Mouse (Mus musculus) limb, embryonic 15.5 days (tissue): Measurements from ENCODE around the gene 1700014D04Rik. TPM values are rescaled to one million over a fixed set of nuclear protein-coding genes. Genes with fewer than 3 reads are reported as not detected.
A peak's percentile ranks its signal among the peaks of the same experiment; 100 is the strongest.
"Not testable (repeated sequence)": the region's sequence is repeated elsewhere in the genome, so short reads cannot be mapped to it uniquely, and the experiment has no call there.

Experiments used
- ATAC-seq: fragments of 200-750 bp; cut with Nextera tagmentation; 2 replicates; pipeline ENCODE4 v1.8.0; 2017; ENCODE audit warnings: low read depth, moderate TSS enrichment; ENCODE audit not compliant: insufficient number of reproducible peaks, low FRiP score, low TSS enrichment
- H3K27ac ChIP-seq: fragments of 300-500 bp; sonication (generic); 2 replicates; pipeline ENCODE4 v1.5.1; 2015; ENCODE audit warnings: moderate library complexity, mild to moderate bottlenecking, inconsistent platforms
- H3K27me3 ChIP-seq: fragments of 300-500 bp; sonication (generic); 2 replicates; pipeline ENCODE4 v1.6.1; 2015; ENCODE audit warnings: inconsistent platforms
- H3K36me3 ChIP-seq: fragments of 300-500 bp; sonication (generic); 2 replicates; pipeline ENCODE4 v1.6.1; 2015; ENCODE audit warnings: inconsistent platforms
- H3K4me1 ChIP-seq: fragments of 300-500 bp; sonication (generic); 2 replicates; pipeline ENCODE4 v1.6.1; 2015; ENCODE audit warnings: inconsistent platforms
- H3K4me2 ChIP-seq: fragments of 300-500 bp; sonication (generic); 2 replicates; pipeline ENCODE4 v1.6.1; 2015; ENCODE audit warnings: mild to moderate bottlenecking, inconsistent platforms
- H3K4me3 ChIP-seq: fragments of 300-500 bp; sonication (generic); 2 replicates; pipeline ENCODE4 v1.5.1; 2015; ENCODE audit warnings: mild to moderate bottlenecking, inconsistent platforms
- H3K9ac ChIP-seq: fragments of 300-500 bp; sonication (generic); 2 replicates; pipeline ENCODE4 v1.6.1; 2015; ENCODE audit warnings: inconsistent platforms
- H3K9me3 ChIP-seq: fragments of 300-500 bp; sonication (generic); 2 replicates; pipeline ENCODE4 v1.6.1; 2016; ENCODE audit warnings: inconsistent platforms
- WGBS: fragments of 180-500 bp; shearing (Covaris S2); methylation state at CpG from one replicate; pipeline ENCODE4 v1.1.7; 2015; 5-methylcytosine and 5-hydroxymethylcytosine counted together
- polyA plus RNA-seq: library from polyadenylated mRNA; unstranded; fragments of >200 nt; fragmentation: Nextera tagmentation; extraction: Ambion mirVana; gene quantifications from 2 replicates; pipeline ENCODE4 v1.2.1, GENCODE M21; 2015

1700014D04Rik gene
- not detected in 2 replicates for polyA plus RNA-seq

GRCm38 (mm10) chr13:59746711-59747110 lies at the start of gene 1700014D04Rik:
Gene 1700014D04Rik (minus strand): TSS chr13:59746752.
- no peak within 1 kb of the TSS for H3K9ac ChIP-seq
- peaks cover 6% of the 10 kb centered on the region; the same call in 1 of the 2 replicates for H3K4me1 ChIP-seq
- no peaks in the 10 kb centered on the region for H3K27me3 ChIP-seq
- H3K36me3 ChIP-seq = no peaks in the 10 kb centered on the region
- no peak within 1 kb of the TSS for H3K4me2 ChIP-seq
- H3K27ac ChIP-seq = no peak within 1 kb of the TSS
- H3K4me3 ChIP-seq = no peak within 1 kb of the TSS
- ATAC-seq = no peak
- no peaks in the 10 kb centered on the region for H3K9me3 ChIP-seq
- 81% methylated on average over 9 of the region's 9 CpGs for WGBS

- 93% methylated on average over 6 of the region's 6 CpGs for WGBS
- ATAC-seq = no peak
- Histone ChIP-seq H3K9me3 (no peaks in the 10 kb centered on the region), H3K4me1 (no peaks in the 10 kb centered on the region), H3K27ac (no peak overlapping the region), H3K4me2 (no peak overlapping the region), H3K27me3 (no peaks in the 10 kb centered on the region), H3K36me3 (peaks cover 94% of the 10 kb centered on the region), H3K9ac (no peak overlapping the region), H3K4me3 (no peak overlapping the region)
Measured at GRCm38 (mm10) chr13:59795807-59796465, 49.4 kb upstream of the 1700014D04Rik start.

GRCm38 (mm10) chr13:59794786-59795185 lies 48.2 kb upstream of the 1700014D04Rik start:
- no peak for ATAC-seq
- Histone ChIP-seq H3K4me2 (no peak overlapping the region), H3K4me3 (no peak overlapping the region), H3K9ac (no peak overlapping the region), H3K9me3 (no peaks in the 10 kb centered on the region), H3K27me3 (no peaks in the 10 kb centered on the region), H3K4me1 (no peaks in the 10 kb centered on the region), H3K36me3 (peaks cover 94% of the 10 kb centered on the region), H3K27ac (no peak overlapping the region)
- 97% methylated on average over 1 of the region's 1 CpGs for WGBS

- H3K4me3 ChIP-seq = no peak within 1 kb of the TSS
- WGBS = 91% methylated on average over 7 of the region's 7 CpGs
- no peaks in the 10 kb centered on the region for H3K27me3 ChIP-seq
- H3K4me1 ChIP-seq = no peaks in the 10 kb centered on the region
- ATAC-seq = no peak
- H3K4me2 ChIP-seq = no peak within 1 kb of the TSS
- H3K36me3 ChIP-seq = peaks cover 96% of the 10 kb centered on the region
- H3K27ac ChIP-seq = no peak within 1 kb of the TSS
- H3K9ac ChIP-seq = no peak within 1 kb of the TSS
- no peaks in the 10 kb centered on the region for H3K9me3 ChIP-seq
Measured at GRCm38 (mm10) chr13:59782145-59782544, 35.6 kb upstream of the 1700014D04Rik start, which contains the start of gene Gm49354. Gene Gm49354 (minus strand): TSS chr13:59782245.

- not testable (repeated sequence) for ATAC-seq, H3K4me2 ChIP-seq, H3K4me3 ChIP-seq, H3K9me3 ChIP-seq, H3K4me1 ChIP-seq, H3K9ac ChIP-seq, H3K27ac ChIP-seq, H3K27me3 ChIP-seq
- peaks cover 95% of the 10 kb centered on the region for H3K36me3 ChIP-seq
- 94% methylated on average over 1 of the region's 1 CpGs for WGBS
Measured at GRCm38 (mm10) chr13:59779744-59780264, 33.3 kb upstream of the 1700014D04Rik start.

GRCm38 (mm10) chr13:59779213-59779612 lies 32.7 kb upstream of the 1700014D04Rik start:
- Histone ChIP-seq H3K27ac (no peak overlapping the region), H3K4me3 (no peak overlapping the region), H3K36me3 (peaks cover 93% of the 10 kb centered on the region), H3K4me1 (no peaks in the 10 kb centered on the region), H3K27me3 (no peaks in the 10 kb centered on the region), H3K9me3 (no peaks in the 10 kb centered on the region), H3K9ac (no peak overlapping the region), H3K4me2 (no peak overlapping the region)
- 85% methylated on average over 4 of the region's 4 CpGs for WGBS
- ATAC-seq = no peak

- Histone ChIP-seq H3K9ac (no peak overlapping the region), H3K9me3 (no peaks in the 10 kb centered on the region), H3K4me1 (peaks cover 11% of the 10 kb centered on the region; the same call in 1 of the 2 replicates), H3K27ac (no peak overlapping the region), H3K4me3 (no peak overlapping the region), H3K4me2 (no peak overlapping the region), H3K27me3 (no peaks in the 10 kb centered on the region), H3K36me3 (peaks cover 79% of the 10 kb centered on the region)
- WGBS = 85% methylated on average over 3 of the region's 3 CpGs
- ATAC-seq = no peak
Measured at GRCm38 (mm10) chr13:59775168-59775567, 28.6 kb upstream of the 1700014D04Rik start.

GRCm38 (mm10) chr13:59771257-59771656 lies 24.7 kb upstream of the 1700014D04Rik start:
- 36% methylated on average over 9 of the region's 9 CpGs for WGBS
- H3K4me1 ChIP-seq = peaks cover 40% of the 10 kb centered on the region
- H3K36me3 ChIP-seq = peaks cover 43% of the 10 kb centered on the region
- no peaks in the 10 kb centered on the region for H3K9me3 ChIP-seq
- H3K9ac ChIP-seq = no peak overlapping the region
- peak overlapping the region; percentile 99 for H3K27ac ChIP-seq
- ATAC-seq = no peak
- H3K4me2 ChIP-seq = 0 out of 2 replicates have a peak overlapping the region, but pooled peaks have one; percentile 72
- H3K27me3 ChIP-seq = no peaks in the 10 kb centered on the region
- 0 out of 2 replicates have a peak overlapping the region, but pooled peaks have one; percentile 60 for H3K4me3 ChIP-seq

GRCm38 (mm10) chr13:59770847-59771246 lies 24.3 kb upstream of the 1700014D04Rik start:
- WGBS = 58% methylated on average over 9 of the region's 9 CpGs
- peak overlapping the region; percentile 60; the same call in 1 of the 2 replicates for H3K4me3 ChIP-seq
- peaks cover 39% of the 10 kb centered on the region for H3K36me3 ChIP-seq
- peaks cover 44% of the 10 kb centered on the region for H3K4me1 ChIP-seq
- ATAC-seq = no peak
- no peaks in the 10 kb centered on the region for H3K9me3 ChIP-seq
- peak overlapping the region; percentile 99 for H3K27ac ChIP-seq
- H3K4me2 ChIP-seq = peak overlapping the region; percentile 72; the same call in 1 of the 2 replicates
- H3K9ac ChIP-seq = peak overlapping the region; percentile 61; the same call in 1 of the 2 replicates
- H3K27me3 ChIP-seq = no peaks in the 10 kb centered on the region

GRCm38 (mm10) chr13:59770164-59770562 lies 23.6 kb upstream of the 1700014D04Rik start:
- peak overlapping the region; percentile 60 for H3K4me3 ChIP-seq
- under 1% methylated on average over 28 of the region's 28 CpGs for WGBS
- peaks cover 44% of the 10 kb centered on the region for H3K4me1 ChIP-seq
- H3K27me3 ChIP-seq = no peaks in the 10 kb centered on the region
- H3K27ac ChIP-seq = peak overlapping the region; percentile 99
- H3K9me3 ChIP-seq = no peaks in the 10 kb centered on the region
- peak; percentile 71 for ATAC-seq
- peaks cover 33% of the 10 kb centered on the region for H3K36me3 ChIP-seq
- peak overlapping the region; percentile 61 for H3K9ac ChIP-seq
- H3K4me2 ChIP-seq = peak overlapping the region; percentile 72

- H3K9me3 ChIP-seq = no peaks in the 10 kb centered on the region
- ATAC-seq = peak; percentile 98
- under 1% methylated on average over 91 of the region's 91 CpGs for WGBS
Measured at GRCm38 (mm10) chr13:59769296-59770163, 23.0 kb upstream of the 1700014D04Rik start, which contains the start of gene Isca1. Gene Isca1 (minus strand): TSS chr13:59769810.

More at GRCm38 (mm10) chr13:59769296-59770163, 23.0 kb upstream of the 1700014D04Rik start, which contains the start of gene Isca1:
- H3K4me1 ChIP-seq = peaks cover 44% of the 10 kb centered on the region
- peaks cover 27% of the 10 kb centered on the region for H3K36me3 ChIP-seq
- H3K27me3 ChIP-seq = no peaks in the 10 kb centered on the region
- H3K9ac ChIP-seq = peak within 1 kb of the TSS; percentile 78
- peak within 1 kb of the TSS; percentile 72 for H3K4me2 ChIP-seq
- H3K27ac ChIP-seq = peak within 1 kb of the TSS; percentile 99
- peak within 1 kb of the TSS; percentile 60 for H3K4me3 ChIP-seq
